Mouse (Mus musculus): ENCODE data around the gene H2-T23. TPM values are rescaled to one million over a fixed set of nuclear protein-coding genes. Genes with fewer than 3 reads are reported as not detected.

H2-T23 gene
- polyA plus RNA-seq, 1 experiment from 2014 or later: 5.5 TPM

DNA sequence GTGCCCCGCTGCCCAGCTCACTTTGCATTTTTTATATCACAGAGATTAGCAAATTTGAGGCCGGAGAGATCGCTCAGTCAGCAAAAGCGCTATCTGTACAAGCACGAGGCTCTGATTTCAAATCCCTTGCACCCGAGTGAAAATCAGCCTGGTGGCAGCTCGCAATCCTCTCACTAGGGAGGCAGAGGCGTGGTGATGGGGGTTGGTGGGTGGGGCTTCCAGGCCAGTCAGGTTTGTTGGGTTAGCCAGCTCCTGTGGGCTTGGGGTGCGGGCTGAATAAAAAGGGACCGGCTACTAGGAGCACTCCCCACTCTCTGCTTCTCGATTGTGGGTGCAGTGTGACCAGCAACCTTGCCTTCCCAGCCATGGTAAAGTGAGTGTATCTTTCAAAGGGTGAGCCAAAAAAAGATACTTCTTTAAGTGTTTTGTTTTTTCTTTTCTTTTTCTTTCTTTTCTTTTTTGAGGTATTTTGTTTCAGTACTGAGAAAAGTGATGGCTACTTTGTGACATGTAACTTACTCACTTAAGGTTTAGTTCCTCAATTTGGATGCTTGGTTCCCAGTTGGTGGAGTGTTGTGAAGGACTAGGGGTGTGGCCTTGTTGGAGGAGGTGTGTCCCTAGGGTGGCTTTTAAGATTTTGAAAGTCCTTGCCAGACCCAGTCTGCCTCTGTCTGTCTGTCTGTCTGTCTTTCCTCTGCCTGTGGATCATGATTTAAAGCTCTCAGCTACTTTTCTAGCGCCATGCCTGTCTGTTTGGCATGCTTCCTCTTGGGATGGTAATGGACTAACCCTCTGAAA is 34.7 kb downstream of the H2-T23 start:
- H3K4me1 ChIP-seq: peaks cover 23% of the 10 kb centered on the region
- H3K27ac ChIP-seq: no peak overlapping the region
- no peak overlapping the region for H3K9ac ChIP-seq
- no peak for ATAC-seq (ENCODE audit: low FRiP score)
- WGBS: 52% methylated on average over 12 of the region's 12 CpGs
- no peaks in the 10 kb centered on the region for H3K9me3 ChIP-seq
- H3K4me3 ChIP-seq (replicated peaks): no peak overlapping the region
- H3K4me2 ChIP-seq: no peak overlapping the region
- H3K27me3 ChIP-seq: no peaks in the 10 kb centered on the region
- no peaks in the 10 kb centered on the region for H3K36me3 ChIP-seq (replicated peaks)

- 3% methylated on average over 11 of the region's 11 CpGs for WGBS
- Histone ChIP-seq H3K36me3 (replicated peaks) (no peaks in the 10 kb centered on the region), H3K9me3 (no peaks in the 10 kb centered on the region), H3K27me3 (no peaks in the 10 kb centered on the region), H3K27ac (no peak overlapping the region), H3K4me2 (no peak overlapping the region), H3K4me1 (peaks cover 23% of the 10 kb centered on the region), H3K9ac (no peak overlapping the region), H3K4me3 (replicated peaks) (peak overlapping the region; percentile 3; the same call in 1 of the 2 replicates)
- peak; percentile 69 for ATAC-seq (ENCODE audit: low FRiP score)
Measured at GRCm38 (mm10) chr17:35996949-35997348, 35.7 kb downstream of the H2-T23 start.

- Histone ChIP-seq H3K27ac (no peak overlapping the region), H3K9me3 (no peaks in the 10 kb centered on the region), H3K36me3 (replicated peaks) (no peaks in the 10 kb centered on the region), H3K4me2 (peak overlapping the region; percentile 74), H3K9ac (peak overlapping the region; percentile 66), H3K27me3 (no peaks in the 10 kb centered on the region), H3K4me1 (peaks cover 23% of the 10 kb centered on the region), H3K4me3 (replicated peaks) (peak overlapping the region; percentile 62)
- 5% methylated on average over 14 of the region's 14 CpGs for WGBS
- ATAC-seq (ENCODE audit: low FRiP score): no peak
Measured at GRCm38 (mm10) chr17:35994879-35995240, 37.8 kb downstream of the H2-T23 start.

DNA sequence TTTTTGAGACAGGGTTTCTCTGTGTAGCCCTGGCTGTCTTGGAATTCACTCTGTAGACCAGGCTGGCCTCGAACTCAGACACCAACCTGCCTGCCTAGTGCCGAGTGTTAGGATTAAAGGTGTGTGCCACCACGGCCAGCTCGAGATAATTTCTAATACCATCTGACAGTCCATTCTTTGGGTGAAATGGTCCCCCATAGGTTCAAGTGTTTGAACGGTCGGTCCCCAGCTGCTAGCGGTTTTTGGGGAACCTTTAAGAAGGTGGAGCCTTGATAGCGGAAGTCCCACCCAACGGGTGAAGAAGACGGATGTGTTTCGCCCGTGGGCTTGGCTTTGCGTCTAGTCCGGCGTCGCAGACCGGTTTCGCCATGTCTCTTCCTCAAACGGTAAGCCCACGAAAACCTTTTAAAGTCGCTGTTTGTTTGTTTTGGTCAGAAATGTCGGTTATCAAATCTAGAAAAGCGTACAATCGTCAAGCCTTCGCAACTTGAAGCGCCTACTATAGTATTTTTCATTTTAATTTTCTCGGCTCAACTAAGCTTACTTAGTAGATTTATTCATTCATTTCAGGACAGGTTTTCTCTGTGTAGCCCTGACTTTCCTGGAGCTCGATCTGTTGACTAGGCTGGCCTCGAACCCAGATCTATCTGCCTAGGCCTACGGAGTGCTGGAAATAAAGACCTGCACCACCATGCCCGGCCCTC is 38.3 kb downstream of the H2-T23 start:
- H3K9ac ChIP-seq: peak overlapping the region; percentile 66
- H3K27ac ChIP-seq: peak overlapping the region; percentile 47; the same call in 1 of the 2 replicates
- peak; percentile 71 for ATAC-seq (ENCODE audit: low FRiP score)
- H3K27me3 ChIP-seq: no peaks in the 10 kb centered on the region
- peak overlapping the region; percentile 62 for H3K4me3 ChIP-seq (replicated peaks)
- H3K36me3 ChIP-seq (replicated peaks): peaks cover 4% of the 10 kb centered on the region; the same call in 1 of the 2 replicates
- H3K9me3 ChIP-seq: no peaks in the 10 kb centered on the region
- peaks cover 23% of the 10 kb centered on the region for H3K4me1 ChIP-seq
- WGBS: 3% methylated on average over 31 of the region's 31 CpGs
- H3K4me2 ChIP-seq: peak overlapping the region; percentile 74

- no peak overlapping the region for H3K27ac ChIP-seq
- peaks cover 11% of the 10 kb centered on the region for H3K36me3 ChIP-seq (replicated peaks)
- peaks cover 23% of the 10 kb centered on the region for H3K4me1 ChIP-seq
- H3K9me3 ChIP-seq: no peaks in the 10 kb centered on the region
- no peaks in the 10 kb centered on the region for H3K27me3 ChIP-seq
- peak overlapping the region; percentile 62 for H3K4me3 ChIP-seq (replicated peaks)
- WGBS: 9% methylated on average over 17 of the region's 17 CpGs
- ATAC-seq (ENCODE audit: low FRiP score): peak; percentile 69
- H3K4me2 ChIP-seq: peak overlapping the region; percentile 44
- no peak overlapping the region for H3K9ac ChIP-seq
Measured at GRCm38 (mm10) chr17:35993675-35994074, 39.0 kb downstream of the H2-T23 start.

DNA sequence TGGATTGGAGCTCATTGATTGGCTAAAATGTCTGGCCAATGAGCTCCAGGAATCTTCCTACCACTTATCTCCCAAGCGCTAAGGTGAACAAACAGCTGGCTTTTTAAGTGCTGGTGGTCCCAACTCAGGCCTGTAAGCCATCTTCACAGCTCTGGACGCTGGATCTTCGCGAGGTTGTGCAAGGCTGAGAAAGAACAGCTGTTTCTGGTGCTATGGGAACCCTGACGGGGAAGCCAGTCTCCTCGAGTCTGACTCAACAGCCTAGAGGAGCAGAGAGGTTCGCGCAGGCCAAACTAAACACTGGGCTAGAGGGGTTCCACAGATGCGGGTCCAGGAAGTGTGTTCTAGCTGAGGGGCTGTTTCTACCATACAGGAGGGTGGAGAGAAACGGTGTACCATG is 40.9 kb downstream of the H2-T23 start:
- H3K9me3 ChIP-seq: no peaks in the 10 kb centered on the region
- H3K27me3 ChIP-seq: no peaks in the 10 kb centered on the region
- H3K27ac ChIP-seq: no peak overlapping the region
- H3K4me2 ChIP-seq: no peak overlapping the region
- H3K4me1 ChIP-seq: peaks cover 14% of the 10 kb centered on the region
- peaks cover 30% of the 10 kb centered on the region for H3K36me3 ChIP-seq (replicated peaks)
- ATAC-seq (ENCODE audit: low FRiP score): no peak
- 53% methylated on average over 10 of the region's 10 CpGs for WGBS
- no peak overlapping the region for H3K9ac ChIP-seq
- no peak overlapping the region for H3K4me3 ChIP-seq (replicated peaks)

DNA sequence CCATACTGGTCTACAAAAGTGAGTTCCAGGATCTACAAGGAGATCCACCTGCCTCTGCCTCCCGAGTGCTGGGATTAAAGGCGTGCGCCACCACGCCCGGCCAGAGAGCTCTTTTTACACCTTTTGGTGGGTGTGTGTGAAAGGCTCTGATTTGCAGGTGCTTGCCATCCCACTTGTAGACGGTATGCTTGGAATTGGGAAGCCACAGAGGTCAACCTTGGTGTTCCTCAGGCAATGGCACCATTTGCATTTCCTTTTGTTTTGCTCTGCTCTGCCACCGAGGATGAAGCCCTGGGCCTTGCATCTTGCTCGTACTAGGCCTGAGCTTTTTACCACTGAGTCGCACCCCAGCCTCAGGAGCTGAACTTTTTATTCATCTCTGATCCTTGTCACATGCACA is 50.9 kb downstream of the H2-T23 start:
- ATAC-seq (ENCODE audit: low FRiP score): no peak
- Histone ChIP-seq H3K9me3 (no peaks in the 10 kb centered on the region), H3K36me3 (replicated peaks) (peaks cover 38% of the 10 kb centered on the region), H3K27ac (no peak overlapping the region), H3K4me3 (replicated peaks) (no peak overlapping the region), H3K9ac (no peak overlapping the region), H3K4me2 (no peak overlapping the region), H3K4me1 (peaks cover 22% of the 10 kb centered on the region), H3K27me3 (no peaks in the 10 kb centered on the region)
- WGBS: 87% methylated on average over 9 of the region's 9 CpGs

- Histone ChIP-seq H3K4me3 (replicated peaks) (peak overlapping the region; percentile 78), H3K36me3 (replicated peaks) (peaks cover 25% of the 10 kb centered on the region), H3K9ac (peak overlapping the region; percentile 84), H3K27me3 (no peaks in the 10 kb centered on the region), H3K4me2 (peak overlapping the region; percentile 90), H3K4me1 (peaks cover 22% of the 10 kb centered on the region), H3K27ac (peak overlapping the region; percentile 95), H3K9me3 (no peaks in the 10 kb centered on the region)
- WGBS: 0% methylated on average over 23 of the region's 29 CpGs
- peak; percentile 28 for ATAC-seq (ENCODE audit: low FRiP score)
Measured at GRCm38 (mm10) chr17:35980363-35980754, 52.3 kb downstream of the H2-T23 start.

Other genes starting within 250 kb of the H2-T23 start
- gene Ier3, start 211.2 kb downstream of the H2-T23 start, polyA plus RNA-seq (2016; fragmentation: Nextera tagmentation; extraction: Ambion mirVana): 4.9 and 5.3 TPM in 2 replicates
- gene Flot1, start 209.6 kb downstream of the H2-T23 start, polyA plus RNA-seq (2016; fragmentation: Nextera tagmentation; extraction: Ambion mirVana): 53.7 and 56.0 TPM in 2 replicates
- 1,541 and 1,619 TPM in 2 replicates for gene Tubb5, start 194.5 kb downstream of the H2-T23 start, polyA plus RNA-seq (2016; fragmentation: Nextera tagmentation; extraction: Ambion mirVana)
- 22.3 and 26.1 TPM in 2 replicates for gene Mdc1, start 191.3 kb downstream of the H2-T23 start, polyA plus RNA-seq (2016; fragmentation: Nextera tagmentation; extraction: Ambion mirVana)
- 56.2 and 60.5 TPM in 2 replicates for gene Nrm, start 171.5 kb downstream of the H2-T23 start, polyA plus RNA-seq (2016; fragmentation: Nextera tagmentation; extraction: Ambion mirVana)
- gene Ppp1r18, start 167.3 kb downstream of the H2-T23 start, polyA plus RNA-seq (2016; fragmentation: Nextera tagmentation; extraction: Ambion mirVana): 23.7 and 24.3 TPM in 2 replicates
- 48.0 and 54.8 TPM in 2 replicates for gene Dhx16, start 153.0 kb downstream of the H2-T23 start, polyA plus RNA-seq (2016; fragmentation: Nextera tagmentation; extraction: Ambion mirVana)
- 26.7 and 29.4 TPM in 2 replicates for gene 2310061I04Rik, start 135.4 kb downstream of the H2-T23 start, polyA plus RNA-seq (2016; fragmentation: Nextera tagmentation; extraction: Ambion mirVana)
- 277 and 280 TPM in 2 replicates for gene Atat1, start 122.8 kb downstream of the H2-T23 start, polyA plus RNA-seq (2016; fragmentation: Nextera tagmentation; extraction: Ambion mirVana)
- gene Mrps18b, start 116.5 kb downstream of the H2-T23 start, polyA plus RNA-seq (2016; fragmentation: Nextera tagmentation; extraction: Ambion mirVana): 56.2 and 56.6 TPM in 2 replicates
- 65.4 and 70.4 TPM in 2 replicates for gene Ppp1r10, start 116.4 kb downstream of the H2-T23 start, polyA plus RNA-seq (2016; fragmentation: Nextera tagmentation; extraction: Ambion mirVana)
- gene Abcf1, start 63.1 kb downstream of the H2-T23 start, polyA plus RNA-seq (2016; fragmentation: Nextera tagmentation; extraction: Ambion mirVana): 117 and 118 TPM in 2 replicates
- 57.9 and 58.4 TPM in 2 replicates for gene Gnl1, start 53.0 kb downstream of the H2-T23 start, polyA plus RNA-seq (2016; fragmentation: Nextera tagmentation; extraction: Ambion mirVana)
- gene Prr3, start 52.6 kb downstream of the H2-T23 start, polyA plus RNA-seq (2016; fragmentation: Nextera tagmentation; extraction: Ambion mirVana): 52.1 and 56.8 TPM in 2 replicates
- gene H2-T24, start 12.3 kb downstream of the H2-T23 start, polyA plus RNA-seq (2016; fragmentation: Nextera tagmentation; extraction: Ambion mirVana): 4.6 and 5.3 TPM in 2 replicates
- gene H2-T22, start 9.9 kb upstream of the H2-T23 start, polyA plus RNA-seq (2016; fragmentation: Nextera tagmentation; extraction: Ambion mirVana): 5.2 and 5.4 TPM in 2 replicates
- not detected in 2 replicates for gene Gm6034, start 10.1 kb upstream of the H2-T23 start, polyA plus RNA-seq (2016; fragmentation: Nextera tagmentation; extraction: Ambion mirVana)
- not detected in 2 replicates for gene Gm11127, start 25.5 kb upstream of the H2-T23 start, polyA plus RNA-seq (2016; fragmentation: Nextera tagmentation; extraction: Ambion mirVana)
- not detected in 2 replicates for gene Gm19684, start 88.8 kb upstream of the H2-T23 start, polyA plus RNA-seq (2016; fragmentation: Nextera tagmentation; extraction: Ambion mirVana)
- gene Gm7030, start 96.6 kb upstream of the H2-T23 start, polyA plus RNA-seq (2016; fragmentation: Nextera tagmentation; extraction: Ambion mirVana): not detected in 2 replicates
- gene Gm8909, start 135.7 kb upstream of the H2-T23 start, polyA plus RNA-seq (2016; fragmentation: Nextera tagmentation; extraction: Ambion mirVana): not detected in 2 replicates
- gene H2-T3, start 157.4 kb upstream of the H2-T23 start, polyA plus RNA-seq (2016; fragmentation: Nextera tagmentation; extraction: Ambion mirVana): not detected in 2 replicates
- gene Rpp21, start 225.2 kb upstream of the H2-T23 start, polyA plus RNA-seq (2016; fragmentation: Nextera tagmentation; extraction: Ambion mirVana): 75.8 and 84.7 TPM in 2 replicates
- 22.2 and 23.3 TPM in 2 replicates for gene Trim39, start 239.4 kb upstream of the H2-T23 start, polyA plus RNA-seq (2016; fragmentation: Nextera tagmentation; extraction: Ambion mirVana)